Mouse (Mus musculus) megakaryocyte, embryonic 14.5 days (primary cell): ENCODE data around the gene Heatr9.

Experiments used
- FLI1 ChIP-seq: IDR thresholded peaks from 2 replicates; pipeline ENCODE4 v1.6.1; 2012; ENCODE audit warnings: low read length, inconsistent platforms, mixed read lengths
- GATA1 ChIP-seq: IDR thresholded peaks from 3 replicates; pipeline ENCODE4 v1.6.1; 2012; ENCODE audit warnings: mixed read lengths, low read length, inconsistent platforms, borderline replicate concordance

DNA sequence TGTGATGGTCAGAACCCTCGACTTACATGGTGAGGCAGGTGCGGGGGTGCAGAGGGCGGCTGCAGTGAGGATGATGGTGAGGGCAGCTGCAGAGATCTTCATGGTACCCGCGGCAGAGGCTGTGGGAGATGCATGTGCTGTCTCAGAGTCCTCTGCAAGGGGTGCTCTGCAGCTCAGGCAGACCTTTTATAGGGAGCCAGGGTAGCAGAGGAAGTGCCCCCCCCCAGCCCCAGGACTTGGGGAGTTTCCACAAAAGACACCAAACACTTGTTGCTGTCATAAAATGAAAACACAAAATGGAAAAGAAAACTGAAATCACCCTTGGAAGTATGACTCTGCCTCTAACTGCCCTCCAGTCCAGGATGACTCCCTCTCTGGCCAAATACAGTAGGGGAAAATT lies 8.4 kb upstream of the Heatr9 start, which contains the start of gene Ccl5:
- no peak for TF ChIP-seq GATA1
- no peak for TF ChIP-seq FLI1
